ENCODE assay signal across 8 mouse cellular contexts in genomic region chr5:8820592-8821104, GRCm38 (mm10). TPM values are rescaled to one million over a fixed set of nuclear protein-coding genes. Genes with fewer than 3 reads are reported as not detected.
DNase-seq lines count a peak whose midpoint lies in the region; ATAC-seq and TF ChIP-seq lines count a peak whose summit lies in the region.
"Not testable (repeated sequence)": the region's sequence is repeated elsewhere in the genome, so short reads cannot be mapped to it uniquely, and the experiment has no call there.

No protein-coding gene starts in this region.

- H3K4me1 ChIP-seq in embryonic facial prominence, embryonic 10.5 days; forebrain, embryonic 13.5 days; heart, embryonic 14.5 days (ENCODE audit: control insufficient read depth in 2 of 2, insufficient read depth in 2 of 2, low read length in 2 of 2); hindbrain, embryonic 16.5 days (ENCODE audit: control insufficient read depth, insufficient read depth, low read depth, low read length); kidney, postnatal 0 days (replicated peaks; ENCODE audit: insufficient read depth, low read length); lung, embryonic 16.5 days (replicated peaks; ENCODE audit: control insufficient read depth, insufficient read depth, low read length); neural tube, embryonic 12.5 days; stomach, embryonic 16.5 days (ENCODE audit: control insufficient read depth, insufficient read depth, low read length): not testable (repeated sequence)

- peak; percentile 54; the same call in 1 of the 2 replicates for ATAC-seq in forebrain, embryonic 13.5 days
- not testable (repeated sequence) for ATAC-seq in heart, embryonic 14.5 days (ENCODE audit: insufficient number of reproducible peaks, insufficient read depth, low FRiP score, low read depth); hindbrain, embryonic 16.5 days; kidney, postnatal 0 days (replicated peaks; ENCODE audit: low FRiP score, low read depth); lung, embryonic 16.5 days (ENCODE audit: low read depth); stomach, embryonic 16.5 days (ENCODE audit: insufficient read depth, low FRiP score)
- 0 out of 2 replicates have a peak, but pooled peaks have one; percentile 27 for ATAC-seq in neural tube, embryonic 12.5 days (ENCODE audit: low FRiP score, low read depth)

- not testable (repeated sequence) for H3K36me3 ChIP-seq in embryonic facial prominence, embryonic 10.5 days (replicated peaks); forebrain, embryonic 13.5 days (ENCODE audit: poor library complexity, severe bottlenecking); heart, embryonic 14.5 days (ENCODE audit: control insufficient read depth, insufficient read depth, low read length); hindbrain, embryonic 16.5 days (ENCODE audit: control insufficient read depth, insufficient read depth, low read length); kidney, postnatal 0 days (ENCODE audit: insufficient read depth, low read length); lung, embryonic 16.5 days (ENCODE audit: control insufficient read depth, insufficient read depth, low read length); neural tube, embryonic 12.5 days; stomach, embryonic 16.5 days (ENCODE audit: control insufficient read depth, insufficient read depth, low read length)

- not testable (repeated sequence) for H3K9me3 ChIP-seq in embryonic facial prominence, embryonic 10.5 days; forebrain, embryonic 13.5 days (replicated peaks); heart, embryonic 14.5 days (ENCODE audit: control insufficient read depth, low read length); hindbrain, embryonic 16.5 days (ENCODE audit: control insufficient read depth, low read length); kidney, postnatal 0 days (replicated peaks; ENCODE audit: low read length); lung, embryonic 16.5 days (ENCODE audit: control insufficient read depth, low read length); neural tube, embryonic 12.5 days; stomach, embryonic 16.5 days (replicated peaks; ENCODE audit: control insufficient read depth, low read length)

- not testable (repeated sequence) for TF ChIP-seq CTCF in kidney, postnatal 0 days (IDR thresholded peaks at IDR 0.05; ENCODE audit: low read depth)

- H3K9ac ChIP-seq in forebrain, embryonic 13.5 days; heart, embryonic 14.5 days (ENCODE audit: low read length); hindbrain, embryonic 16.5 days (ENCODE audit: low read depth, low read length); kidney, postnatal 0 days (ENCODE audit: low read depth, low read length); lung, embryonic 16.5 days (ENCODE audit: low read length); neural tube, embryonic 12.5 days; stomach, embryonic 16.5 days (ENCODE audit: low read length): not testable (repeated sequence)

- not testable (repeated sequence) for DNase-seq in embryonic facial prominence, embryonic 10.5 days (ENCODE audit: low spot score); kidney, postnatal 0 days (ENCODE audit: low spot score)

- H3K27me3 ChIP-seq in embryonic facial prominence, embryonic 10.5 days (replicated peaks; ENCODE audit: low read depth, poor library complexity, severe bottlenecking); forebrain, embryonic 13.5 days; heart, embryonic 14.5 days (ENCODE audit: control insufficient read depth, insufficient read depth, low read length); hindbrain, embryonic 16.5 days (replicated peaks; ENCODE audit: control insufficient read depth, insufficient read depth, low read length); kidney, postnatal 0 days (ENCODE audit: insufficient read depth, low read length); lung, embryonic 16.5 days (ENCODE audit: control insufficient read depth, insufficient read depth, low read depth, low read length); neural tube, embryonic 12.5 days (replicated peaks); stomach, embryonic 16.5 days (ENCODE audit: control insufficient read depth, insufficient read depth, low read length): not testable (repeated sequence)

- 1% methylated on average over 5 of the region's 6 CpGs for WGBS in embryonic facial prominence, embryonic 10.5 days
- WGBS in forebrain, embryonic 13.5 days = under 1% methylated on average over 5 of the region's 6 CpGs
- 0% methylated on average over 4 of the region's 6 CpGs for WGBS in heart, embryonic 14.5 days
- 2% methylated on average over 4 of the region's 6 CpGs for WGBS in hindbrain, embryonic 16.5 days
- 0% methylated on average over 4 of the region's 6 CpGs for WGBS in kidney, postnatal 0 days
- WGBS in lung, embryonic 16.5 days = 4% methylated on average over 4 of the region's 6 CpGs
- WGBS in neural tube, embryonic 12.5 days = under 1% methylated on average over 5 of the region's 6 CpGs
- 6% methylated on average over 4 of the region's 6 CpGs for WGBS in stomach, embryonic 16.5 days

- H3K4me3 ChIP-seq in embryonic facial prominence, embryonic 10.5 days = peak overlapping the region; percentile 48; the same call in 1 of the 2 replicates
- H3K4me3 ChIP-seq in forebrain, embryonic 13.5 days; heart, embryonic 14.5 days (ENCODE audit: control insufficient read depth in 1 of 2, insufficient read depth in 1 of 2, low read depth in 1 of 2, low read length in 2 of 2); kidney, postnatal 0 days (replicated peaks; ENCODE audit: low read depth, low read length); lung, embryonic 16.5 days (ENCODE audit: low read length); neural tube, embryonic 12.5 days; stomach, embryonic 16.5 days (replicated peaks; ENCODE audit: low read length): not testable (repeated sequence)
- peak overlapping the region; percentile 36; the same call in 1 of the 2 replicates for H3K4me3 ChIP-seq in hindbrain, embryonic 16.5 days (ENCODE audit: low read length)

- not testable (repeated sequence) for H3K27ac ChIP-seq in embryonic facial prominence, embryonic 10.5 days (replicated peaks); forebrain, embryonic 13.5 days; heart, embryonic 14.5 days (replicated peaks in 1 of 2; ENCODE audit: control insufficient read depth in 1 of 2, insufficient read depth in 1 of 2, low read depth in 2 of 2, low read length in 2 of 2); hindbrain, embryonic 16.5 days (ENCODE audit: low read depth, low read length); kidney, postnatal 0 days; lung, embryonic 16.5 days (ENCODE audit: low read length); neural tube, embryonic 12.5 days; stomach, embryonic 16.5 days (ENCODE audit: low read length)

- peak overlapping the region; percentile 54 for H3K4me2 ChIP-seq in forebrain, embryonic 13.5 days
- H3K4me2 ChIP-seq in heart, embryonic 14.5 days (ENCODE audit: low read length) = peak overlapping the region; percentile 64
- H3K4me2 ChIP-seq in hindbrain, embryonic 16.5 days (ENCODE audit: low read length) = peak overlapping the region; percentile 63
- H3K4me2 ChIP-seq in kidney, postnatal 0 days (ENCODE audit: low read length) = peak overlapping the region; percentile 40
- H3K4me2 ChIP-seq in lung, embryonic 16.5 days (ENCODE audit: low read depth, low read length) = peak overlapping the region; percentile 40
- peak overlapping the region; percentile 56 for H3K4me2 ChIP-seq in neural tube, embryonic 12.5 days (replicated peaks)
- H3K4me2 ChIP-seq in stomach, embryonic 16.5 days (ENCODE audit: low read depth, low read length) = 0 out of 2 replicates have a peak overlapping the region, but pooled peaks have one; percentile 55

RNA-seq across cellular contexts. Expression of gene Abcb1b, which starts 22.7 kb away (rescaled TPM):
- 0.95 and 1.2 TPM in 2 replicates for polyA plus RNA-seq in embryonic facial prominence, embryonic 10.5 days (2016; fragmentation: Nextera tagmentation; extraction: Ambion mirVana)
- 0.77 and 1.3 TPM in 2 replicates for polyA plus RNA-seq in forebrain, embryonic 13.5 days (2015; fragmentation: Nextera tagmentation; extraction: Ambion mirVana)
- polyA plus RNA-seq in heart, embryonic 14.5 days (2014; fragmentation: Nextera tagmentation; extraction: Ambion mirVana) = 0.98 and 1.4 TPM in 2 replicates
- polyA plus RNA-seq in hindbrain, embryonic 16.5 days (2015; fragmentation: Nextera tagmentation; extraction: Ambion mirVana) = 0.59 and 0.96 TPM in 2 replicates
- 0.62 and 1.4 TPM in 2 replicates for polyA plus RNA-seq in kidney, postnatal 0 days (2015; fragmentation: Nextera tagmentation; extraction: Ambion mirVana)
- polyA plus RNA-seq in lung, embryonic 16.5 days (2015; fragmentation: Nextera tagmentation; extraction: Ambion mirVana) = 1.5 and 1.8 TPM in 2 replicates
- polyA plus RNA-seq in neural tube, embryonic 12.5 days (2016; fragmentation: Nextera tagmentation; extraction: Ambion mirVana) = 0.74 and 0.89 TPM in 2 replicates
- 2.4 and 3.6 TPM in 2 replicates for polyA plus RNA-seq in stomach, embryonic 16.5 days (2015; fragmentation: Nextera tagmentation; extraction: Ambion mirVana)
